Mouse (Mus musculus) forebrain, embryonic 14.5 days (tissue): ENCODE measurements around the gene Sox5. TPM values are rescaled to one million over a fixed set of nuclear protein-coding genes. Genes with fewer than 3 reads are reported as not detected.

ENCODE experiments used
- ATAC-seq: fragments of 200-750 bp; cut with Nextera tagmentation; 2 replicates; pipeline ENCODE4 v1.8.0; 2017; ENCODE audit warnings: mild to moderate bottlenecking, moderate library complexity
- DNase-seq: peaks from one replicate; pipeline ENCODE4 v3.0.0-alpha.2; 2015; ENCODE audit warnings: low spot score
- H3K27ac ChIP-seq: fragments of 300-500 bp; sonication (generic); 2 replicates; pipeline ENCODE4 v1.5.1; 2014; ENCODE audit warnings: low read depth, mild to moderate bottlenecking, control low read depth, low read length, moderate library complexity
- H3K27me3 ChIP-seq: fragments of 300-500 bp; sonication (generic); replicated peaks from 2 replicates; pipeline ENCODE4 v1.6.1; 2014; ENCODE audit warnings: low read length, control low read depth, mixed read lengths; ENCODE audit not compliant: control insufficient read depth, insufficient read depth
- H3K36me3 ChIP-seq: fragments of 300-500 bp; sonication (generic); 2 replicates; pipeline ENCODE4 v1.6.1; 2014; ENCODE audit warnings: low read length, control low read depth; ENCODE audit not compliant: control insufficient read depth, insufficient read depth
- H3K4me1 ChIP-seq: fragments of 300-500 bp; sonication (generic); 2 replicates; pipeline ENCODE4 v1.6.1; 2014; ENCODE audit warnings: antibody characterized with exemption, low read length, control low read depth; ENCODE audit not compliant: control insufficient read depth, insufficient read depth
- H3K4me2 ChIP-seq: fragments of 300-500 bp; sonication (generic); 2 replicates; pipeline ENCODE4 v1.6.1; 2014; ENCODE audit warnings: mild to moderate bottlenecking, control low read depth, low read length
- H3K4me3 ChIP-seq: fragments of 300-500 bp; sonication (generic); 2 replicates; pipeline ENCODE4 v1.5.1; 2014; ENCODE audit warnings: low read depth, low read length, control low read depth
- H3K9ac ChIP-seq: fragments of 300-500 bp; sonication (generic); 2 replicates; pipeline ENCODE4 v1.6.1; 2014; ENCODE audit warnings: mild to moderate bottlenecking, low read length, control low read depth, moderate library complexity
- H3K9me3 ChIP-seq: fragments of 300-500 bp; sonication (generic); replicated peaks from 2 replicates; pipeline ENCODE4 v1.6.1; 2016; ENCODE audit warnings: low read length, control low read depth, mixed read lengths; ENCODE audit not compliant: control insufficient read depth
- WGBS: fragments of 180-500 bp; shearing (Covaris S2); extraction: QIAGEN DNeasy Blood & Tissue Kit; methylation state at CpG from one replicate; pipeline ENCODE4 v1.1.7; 2014; 5-methylcytosine and 5-hydroxymethylcytosine counted together
- polyA plus RNA-seq: library from polyadenylated mRNA; unstranded; fragments of >200 nt; fragmentation: Nextera tagmentation; extraction: Ambion mirVana; gene quantifications from 2 replicates; pipeline ENCODE4 v1.2.1, GENCODE M21; 2014

Sox5 gene
- polyA plus RNA-seq, 1 experiment from 2014 or later = 115 TPM

- no peak overlapping the region for H3K4me2 ChIP-seq
- H3K27ac ChIP-seq = no peak overlapping the region
- H3K9ac ChIP-seq = no peak overlapping the region
- WGBS = 97% methylated on average over 6 of the region's 6 CpGs
- H3K27me3 ChIP-seq = no peaks in the 10 kb centered on the region
- H3K9me3 ChIP-seq = no peaks in the 10 kb centered on the region
- H3K4me3 ChIP-seq = no peak overlapping the region
- peaks cover 4% of the 10 kb centered on the region; the same call in 1 of the 2 replicates for H3K36me3 ChIP-seq
- peaks cover 14% of the 10 kb centered on the region for H3K4me1 ChIP-seq
- DNase-seq = no peak
- ATAC-seq = no peak
Observed at GRCm38 (mm10) chr6:144103612-144104011, 678.2 kb downstream of the Sox5 start.

GRCm38 (mm10) chr6:144100852-144101251, 680.9 kb downstream of the Sox5 start:
- 84% methylated on average over 1 of the region's 1 CpGs for WGBS
- H3K4me3 ChIP-seq = no peak overlapping the region
- no peak for ATAC-seq
- no peak overlapping the region for H3K9ac ChIP-seq
- H3K27ac ChIP-seq = no peak overlapping the region
- H3K36me3 ChIP-seq = peaks cover 4% of the 10 kb centered on the region; the same call in 1 of the 2 replicates
- no peak overlapping the region for H3K4me2 ChIP-seq
- no peak for DNase-seq
- H3K27me3 ChIP-seq = no peaks in the 10 kb centered on the region
- H3K9me3 ChIP-seq = no peaks in the 10 kb centered on the region
- peaks cover 3% of the 10 kb centered on the region; the same call in 1 of the 2 replicates for H3K4me1 ChIP-seq

- 30% methylated on average over 9 of the region's 9 CpGs for WGBS
- DNase-seq = peak; percentile 55
- Histone ChIP-seq H3K4me2 (no peak overlapping the region), H3K27me3 (no peaks in the 10 kb centered on the region), H3K27ac (no peak overlapping the region), H3K36me3 (peaks cover 1% of the 10 kb centered on the region; the same call in 1 of the 2 replicates), H3K4me3 (no peak overlapping the region), H3K4me1 (peaks cover 9% of the 10 kb centered on the region), H3K9ac (no peak overlapping the region), H3K9me3 (no peaks in the 10 kb centered on the region)
- peak; percentile 54 for ATAC-seq
Observed at GRCm38 (mm10) chr6:144098119-144098518, 683.7 kb downstream of the Sox5 start.

DNA sequence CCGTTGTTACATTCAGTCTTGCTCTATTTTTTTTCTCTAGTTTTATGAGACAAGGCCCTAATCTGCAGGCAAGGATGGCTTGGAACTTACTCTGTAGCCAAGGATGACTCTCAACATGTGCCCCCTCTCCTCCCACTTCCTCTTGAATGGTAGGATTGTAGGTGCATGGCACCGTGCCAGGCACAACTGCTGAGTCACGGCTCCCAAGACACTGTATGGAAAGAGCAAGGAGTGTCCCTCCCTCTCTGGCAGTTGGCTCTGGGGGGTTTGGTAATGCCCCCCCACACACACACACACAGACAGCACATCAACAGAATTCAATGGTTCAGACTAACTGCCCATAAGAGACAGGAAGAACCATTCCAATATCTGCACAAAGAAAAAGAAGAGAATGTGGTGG, 693.5 kb downstream of the Sox5 start:
- Histone ChIP-seq H3K4me3 (no peak overlapping the region), H3K4me2 (no peak overlapping the region), H3K36me3 (no peaks in the 10 kb centered on the region), H3K9ac (no peak overlapping the region), H3K27ac (no peak overlapping the region), H3K4me1 (no peaks in the 10 kb centered on the region), H3K9me3 (no peaks in the 10 kb centered on the region), H3K27me3 (no peaks in the 10 kb centered on the region)
- DNase-seq (no peak), ATAC-seq (no peak)
- WGBS = 63% methylated on average over 3 of the region's 3 CpGs

DNA sequence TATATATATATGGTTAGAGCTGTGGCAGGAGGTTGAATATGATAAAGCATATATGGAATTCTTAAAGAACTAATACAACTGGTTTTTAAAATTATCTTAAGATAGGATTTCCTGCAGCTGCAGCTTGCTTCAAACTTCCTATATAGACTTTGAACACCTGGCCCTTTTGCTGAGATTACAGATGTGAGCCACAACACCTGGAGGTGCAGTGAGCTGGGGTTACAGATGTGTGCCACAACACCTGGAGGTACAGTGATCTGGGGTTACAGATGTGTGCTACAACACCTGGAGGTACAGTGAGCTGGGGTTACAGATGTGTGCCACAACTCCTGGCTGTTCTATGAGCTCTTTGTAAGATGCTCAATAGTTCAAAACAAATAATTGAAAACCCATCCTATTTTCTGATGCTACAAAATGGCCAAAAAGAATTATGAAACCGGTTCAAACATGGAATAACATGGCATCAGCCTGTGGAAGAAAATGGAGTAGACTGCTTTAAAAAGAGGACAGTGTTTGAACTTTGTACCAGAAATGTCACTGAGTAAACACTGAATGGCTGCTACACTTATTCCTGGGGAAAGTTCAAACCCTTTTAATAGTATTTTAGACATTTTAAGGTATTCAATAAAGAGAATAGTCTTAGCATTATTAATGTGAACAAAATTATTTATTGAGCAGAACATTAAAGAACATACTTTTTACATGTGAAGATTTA, 695.5 kb downstream of the Sox5 start:
- H3K4me2 ChIP-seq = no peak overlapping the region
- no peaks in the 10 kb centered on the region for H3K27me3 ChIP-seq
- DNase-seq (no peak), ATAC-seq (no peak)
- no peaks in the 10 kb centered on the region for H3K4me1 ChIP-seq
- H3K27ac ChIP-seq = no peak overlapping the region
- WGBS = 85% methylated on average over 1 of the region's 1 CpGs
- no peak overlapping the region for H3K4me3 ChIP-seq
- no peaks in the 10 kb centered on the region for H3K9me3 ChIP-seq
- H3K9ac ChIP-seq = no peak overlapping the region
- H3K36me3 ChIP-seq = no peaks in the 10 kb centered on the region

DNA sequence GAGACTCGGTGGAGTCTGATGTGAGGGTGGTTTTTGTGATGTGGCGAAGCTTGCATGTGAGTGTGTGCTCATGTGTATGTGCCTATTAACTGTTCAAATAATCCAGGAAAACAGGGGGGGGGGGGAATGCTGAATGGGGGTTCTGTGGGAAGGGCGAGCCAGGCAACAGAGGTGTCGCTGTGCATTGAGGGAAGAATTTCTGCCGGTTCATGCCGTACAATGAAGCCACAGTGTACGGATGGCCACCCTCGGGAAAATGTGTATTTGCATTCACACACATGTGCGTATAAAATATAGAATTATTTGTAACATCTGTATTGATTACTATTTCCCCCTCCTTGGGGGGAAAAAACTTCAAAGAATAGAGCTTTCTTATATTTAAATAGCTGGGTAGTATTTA, 699.5 kb downstream of the Sox5 start:
- Histone ChIP-seq H3K4me3 (no peak overlapping the region), H3K27ac (no peak overlapping the region), H3K4me1 (no peaks in the 10 kb centered on the region), H3K36me3 (no peaks in the 10 kb centered on the region), H3K4me2 (no peak overlapping the region), H3K27me3 (no peaks in the 10 kb centered on the region), H3K9me3 (no peaks in the 10 kb centered on the region), H3K9ac (no peak overlapping the region)
- DNase-seq = no peak
- WGBS = 76% methylated on average over 9 of the region's 9 CpGs
- ATAC-seq = no peak

GRCm38 (mm10) chr6:144077826-144078225, 704.0 kb downstream of the Sox5 start:
- ATAC-seq = no peak

DNA sequence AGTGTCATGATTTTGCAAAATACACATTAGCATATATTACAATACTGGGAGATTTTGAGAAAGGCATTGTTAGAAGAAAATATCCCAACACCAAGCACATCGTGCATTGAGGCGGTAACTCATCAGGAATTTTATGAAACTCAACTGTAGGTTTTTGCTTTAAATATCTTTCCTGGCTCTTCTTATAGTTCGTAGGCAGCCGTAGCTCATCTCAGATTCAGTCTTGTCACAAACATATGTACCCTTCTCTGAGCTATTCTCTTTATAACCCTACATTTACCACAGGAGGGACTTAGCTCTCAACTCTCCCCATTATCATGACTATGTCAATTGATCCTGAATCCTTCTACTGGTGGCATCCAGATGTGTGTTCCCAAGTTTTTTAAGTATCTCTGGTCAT, 705.4 kb downstream of the Sox5 start:
- Histone ChIP-seq H3K9ac (no peak overlapping the region), H3K4me1 (no peaks in the 10 kb centered on the region), H3K9me3 (no peaks in the 10 kb centered on the region), H3K4me2 (no peak overlapping the region), H3K4me3 (no peak overlapping the region), H3K36me3 (no peaks in the 10 kb centered on the region), H3K27me3 (no peaks in the 10 kb centered on the region), H3K27ac (no peak overlapping the region)
- ATAC-seq (no peak), DNase-seq (no peak)
- 92% methylated on average over 4 of the region's 4 CpGs for WGBS

More at GRCm38 (mm10) chr6:144077826-144078225, 704.0 kb downstream of the Sox5 start:
- DNase-seq = no peak
- no peaks in the 10 kb centered on the region for H3K4me1 ChIP-seq
- 94% methylated on average over 7 of the region's 7 CpGs for WGBS
- H3K27me3 ChIP-seq = no peaks in the 10 kb centered on the region
- H3K4me3 ChIP-seq = no peak overlapping the region
- H3K9ac ChIP-seq = no peak overlapping the region
- no peaks in the 10 kb centered on the region for H3K9me3 ChIP-seq
- no peak overlapping the region for H3K4me2 ChIP-seq
- no peak overlapping the region for H3K27ac ChIP-seq
- no peaks in the 10 kb centered on the region for H3K36me3 ChIP-seq

DNA sequence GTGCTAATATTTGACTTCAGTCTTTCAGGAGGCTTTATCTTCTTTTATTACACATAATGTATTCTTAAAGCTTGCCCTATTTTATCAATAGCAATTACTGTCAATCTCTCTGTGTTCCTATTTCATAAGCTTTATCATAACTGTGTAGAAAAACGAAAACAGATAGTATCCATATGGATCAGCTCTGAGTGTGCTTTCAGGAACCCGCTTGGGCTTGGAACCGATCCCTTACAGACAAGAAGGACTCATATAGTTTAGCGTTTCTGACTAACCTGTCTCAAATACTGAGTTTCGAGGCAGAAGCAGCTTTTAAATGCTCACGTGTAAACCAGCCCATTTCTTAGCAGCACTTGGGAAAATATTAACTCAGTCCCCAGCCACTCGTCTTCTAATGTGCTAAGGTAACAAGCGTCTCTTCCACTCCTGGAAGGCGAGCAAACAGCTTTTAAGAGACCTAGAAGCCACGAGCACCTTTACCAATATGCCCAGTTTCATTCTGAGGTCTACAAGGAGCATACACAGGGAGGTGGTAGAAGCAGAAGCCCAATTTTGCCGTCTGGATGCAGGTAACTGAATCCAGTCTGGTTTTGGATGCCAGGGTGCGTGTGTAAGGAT, 706.3 kb downstream of the Sox5 start:
- DNase-seq (no peak), ATAC-seq (no peak)
- Histone ChIP-seq H3K27me3 (no peaks in the 10 kb centered on the region), H3K9me3 (no peaks in the 10 kb centered on the region), H3K4me3 (no peak overlapping the region), H3K4me2 (no peak overlapping the region), H3K36me3 (no peaks in the 10 kb centered on the region), H3K27ac (no peak overlapping the region), H3K9ac (no peak overlapping the region), H3K4me1 (no peaks in the 10 kb centered on the region)
- 92% methylated on average over 12 of the region's 12 CpGs for WGBS
